Mouse (Mus musculus): ENCODE measurements around the gene Pbx1. TPM values are rescaled to one million over a fixed set of nuclear protein-coding genes. Genes with fewer than 3 reads are reported as not detected.

Pbx1 gene
- total RNA-seq, 2 experiments from 2014 or later = 129 to 137 TPM

GRCm38 (mm10) chr1:168428255-168428654, 3.8 kb downstream of the Pbx1 start:
- intact Hi-C loops (cut with DNase I) = loop anchor here (5.0 to 10.0 kb wide), 3 partner anchors 249 to 1034 kb away; no protein-coding TSS in a partner anchor
- DNase-seq (ENCODE audit: low spot score in 2 of 2) = peak in 1 of 2 experiments; percentile 28

DNA sequence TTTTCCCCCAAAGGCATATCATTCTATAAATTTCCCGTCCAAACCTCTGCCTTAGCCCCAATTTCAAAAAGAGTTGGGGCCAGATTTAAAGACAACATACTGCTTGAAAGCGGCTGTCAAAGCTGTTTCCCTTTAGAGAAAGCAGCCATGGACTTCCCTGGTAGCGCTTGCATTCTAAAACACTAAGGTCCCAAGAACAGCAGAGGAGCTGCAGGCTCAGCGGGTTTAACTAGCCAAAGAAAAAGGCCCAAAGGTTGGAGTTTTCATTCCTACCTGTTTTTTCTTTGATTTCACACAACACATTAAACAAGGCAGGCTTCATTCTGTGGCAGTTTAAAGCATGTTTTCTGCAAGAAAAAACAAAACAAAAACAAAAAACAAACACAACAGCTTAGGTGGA, 4.5 kb downstream of the Pbx1 start:
- intact Hi-C loops (cut with DNase I) = loop anchor here (2.0 to 10.0 kb wide), 4 partner anchors 250 to 1035 kb away; no protein-coding TSS in a partner anchor

DNA sequence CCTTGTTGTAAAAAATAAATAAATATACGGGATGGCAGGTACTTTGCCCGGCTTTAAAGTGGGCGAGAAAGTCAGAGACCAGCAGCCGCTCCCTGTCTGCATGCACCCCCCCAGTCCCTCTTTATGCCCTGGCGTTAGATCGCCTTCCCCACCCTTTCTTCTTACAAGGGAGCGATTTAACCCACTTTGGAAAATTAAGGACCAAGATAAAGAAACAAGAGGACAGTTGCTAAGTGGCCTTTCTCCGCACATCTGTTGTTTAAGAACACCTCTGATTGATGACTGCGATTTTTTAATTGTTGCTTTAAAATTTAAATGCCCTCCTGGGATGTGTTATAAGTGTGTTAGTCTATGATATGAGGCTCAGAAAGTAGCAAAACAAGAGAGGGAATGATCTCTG, 5.2 kb downstream of the Pbx1 start:
- intact Hi-C loops (cut with DNase I) = loop anchor here (2.0 to 10.0 kb wide), 4 partner anchors 250 to 1035 kb away; no protein-coding TSS in a partner anchor
- peak in 1 of 2 experiments; percentile 16 for DNase-seq (ENCODE audit: low spot score in 2 of 2)

More for the DNA sequence above, 4.5 kb downstream of the Pbx1 start:
- peak in 1 of 2 experiments; percentile 9 for DNase-seq (ENCODE audit: low spot score in 2 of 2)

DNA sequence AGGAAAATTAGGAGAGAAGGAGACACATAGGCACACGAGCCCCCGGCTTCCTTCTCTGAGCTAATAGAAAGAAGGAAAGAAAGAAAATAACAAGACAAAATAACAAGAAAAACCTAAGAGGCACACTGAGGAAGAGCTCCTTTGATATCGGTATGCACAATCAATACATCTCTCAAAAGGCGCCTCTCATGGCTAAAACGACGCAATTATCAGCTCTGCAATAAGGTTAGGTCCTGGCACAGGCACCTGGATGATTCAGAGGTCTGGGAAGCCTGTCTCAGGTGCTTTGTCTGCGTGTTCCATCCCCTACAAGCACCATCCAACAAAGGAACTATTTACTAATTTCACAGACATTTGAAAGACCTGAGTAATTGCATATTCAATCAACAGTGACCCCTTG, 5.8 kb downstream of the Pbx1 start:
- intact Hi-C loops (cut with DNase I) = loop anchor here (2.0 to 10.0 kb wide), 4 partner anchors 251 to 1036 kb away; no protein-coding TSS in a partner anchor
- peak in 1 of 2 experiments; percentile 15 for DNase-seq (ENCODE audit: low spot score in 2 of 2)

DNA sequence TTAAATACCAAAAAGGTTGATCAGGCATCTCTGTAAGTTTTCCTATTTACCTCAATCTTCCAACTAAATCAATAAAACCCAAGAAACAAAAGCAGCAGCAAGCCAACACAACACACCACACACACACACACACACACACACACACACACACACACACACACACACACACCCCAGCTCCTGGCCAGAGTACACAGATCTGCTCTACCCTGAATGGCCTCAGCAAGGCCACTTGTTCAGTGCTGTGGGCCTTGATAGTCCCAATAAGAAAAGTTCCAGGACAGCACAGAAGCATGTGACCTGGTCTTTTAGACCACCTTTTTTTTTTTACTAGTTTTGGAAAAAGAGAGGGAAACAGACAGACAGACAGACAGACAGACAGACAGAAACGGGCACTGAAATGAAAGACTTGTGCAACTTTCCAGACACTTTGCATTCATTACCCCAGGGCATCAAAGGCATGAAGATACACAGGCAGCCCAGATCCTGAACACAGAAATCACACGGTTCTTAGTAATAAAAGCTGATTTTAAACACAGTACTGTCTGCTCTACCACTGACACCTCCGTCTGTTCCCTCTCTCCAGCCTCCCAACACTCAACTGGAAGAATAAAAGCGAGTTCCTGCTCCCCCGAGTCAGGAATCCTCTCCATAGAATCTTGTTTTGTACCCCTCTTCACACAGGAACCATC, 6.9 kb downstream of the Pbx1 start:
- intact Hi-C loops (cut with DNase I) = loop anchor here (5.0 to 10.0 kb wide), 3 partner anchors 252 to 1037 kb away; no protein-coding TSS in a partner anchor
- DNase-seq (ENCODE audit: low spot score in 2 of 2) = no peak

DNA sequence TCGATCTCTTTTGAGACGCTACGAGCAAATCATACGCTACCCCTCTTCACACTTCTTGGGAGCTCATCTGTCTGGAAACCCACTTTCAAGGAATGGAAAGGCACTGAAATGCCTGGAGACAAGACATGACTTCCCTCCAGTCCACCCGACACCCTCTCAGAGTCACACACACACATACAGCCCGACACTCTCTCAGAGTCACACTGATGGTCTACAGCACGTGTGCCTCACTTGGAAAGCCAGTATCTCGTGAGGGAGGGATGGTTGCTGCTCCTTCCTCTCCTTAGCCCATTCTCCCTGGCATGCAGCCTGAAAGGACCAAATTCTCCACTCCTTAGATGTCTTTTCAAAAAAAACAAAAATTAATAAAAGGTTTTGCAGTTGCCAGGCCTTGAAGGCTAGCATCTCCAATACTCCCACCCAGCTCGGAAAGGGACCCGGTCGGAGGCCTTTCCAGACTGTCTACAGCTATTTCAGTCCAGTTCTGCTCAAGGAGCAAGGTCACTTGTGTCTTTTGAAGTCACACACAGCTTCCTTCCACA, 8.6 kb downstream of the Pbx1 start:
- intact Hi-C loops (cut with DNase I) = loop anchor here (10.0 kb wide), 1 partner anchor 329 kb away; no protein-coding TSS in a partner anchor
- DNase-seq (ENCODE audit: low spot score in 2 of 2) = no peak

GRCm38 (mm10) chr1:168418903-168419302, 13.2 kb downstream of the Pbx1 start:
- intact Hi-C loops (cut with DNase I) = no loop called here
- peak; percentile 61 to 95 for DNase-seq (ENCODE audit: low spot score in 2 of 2)

DNA sequence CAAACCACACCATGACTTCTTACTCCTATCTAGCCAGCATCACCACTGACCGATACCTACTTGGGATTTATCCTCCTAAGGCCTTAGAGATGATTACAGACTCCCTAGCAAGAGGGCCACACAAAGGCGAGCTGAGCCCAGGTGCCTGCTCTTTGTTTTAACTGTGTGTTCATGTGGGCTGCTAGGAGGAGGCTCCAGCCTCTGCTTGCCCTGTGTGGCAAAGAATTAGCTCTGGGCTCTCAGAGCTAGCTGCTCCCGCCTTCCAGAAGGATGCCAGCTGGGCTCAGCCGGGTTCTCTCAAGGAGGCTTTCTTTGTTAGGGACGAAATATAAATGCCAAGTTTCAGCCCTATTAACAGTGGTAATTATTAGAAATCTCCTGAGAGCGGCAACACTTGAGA, 14.4 kb downstream of the Pbx1 start:
- intact Hi-C loops (cut with DNase I) = loop anchor here (2.0 kb wide), 1 partner anchor 23 kb away; no protein-coding TSS in a partner anchor
- no peak for DNase-seq (ENCODE audit: low spot score in 2 of 2)

- DNase-seq (ENCODE audit: low spot score in 2 of 2) = no peak
- intact Hi-C loops (cut with DNase I) = loop anchor here (2.0 kb wide), 1 partner anchor 22 kb away; no protein-coding TSS in a partner anchor
Measured at GRCm38 (mm10) chr1:168416729-168417437, 15.2 kb downstream of the Pbx1 start.

- intact Hi-C loops (cut with DNase I) = no loop called here
- no peak for DNase-seq (ENCODE audit: low spot score in 2 of 2)
Measured at GRCm38 (mm10) chr1:168410611-168411010, 21.5 kb downstream of the Pbx1 start.

- intact Hi-C loops (cut with DNase I) = no loop called here
- no peak for DNase-seq (ENCODE audit: low spot score in 2 of 2)
Measured at GRCm38 (mm10) chr1:168410054-168410453, 22.0 kb downstream of the Pbx1 start.

DNA sequence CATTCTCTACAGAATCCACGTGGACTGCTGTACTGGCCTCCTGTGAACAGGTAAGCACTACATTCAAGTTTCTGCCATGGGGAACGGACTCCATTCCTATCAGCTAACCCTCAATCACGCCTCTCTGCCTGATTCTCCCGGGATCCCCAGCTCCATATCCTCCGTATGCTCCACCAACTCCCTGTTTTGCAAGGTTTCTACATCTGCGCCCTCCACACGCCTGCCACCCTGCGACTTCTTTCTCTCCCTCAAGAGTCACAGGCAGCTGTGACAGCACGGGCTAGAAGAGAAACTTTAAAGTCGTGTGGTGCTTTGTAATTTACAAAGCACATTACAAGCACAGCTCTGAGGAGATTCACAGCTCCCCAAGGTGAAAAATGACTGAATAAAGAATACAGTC, 23.3 kb downstream of the Pbx1 start:
- intact Hi-C loops (cut with DNase I) = no loop called here
- no peak for DNase-seq (ENCODE audit: low spot score in 2 of 2)

GRCm38 (mm10) chr1:168407958-168408357, 24.1 kb downstream of the Pbx1 start:
- intact Hi-C loops (cut with DNase I) = no loop called here

DNA sequence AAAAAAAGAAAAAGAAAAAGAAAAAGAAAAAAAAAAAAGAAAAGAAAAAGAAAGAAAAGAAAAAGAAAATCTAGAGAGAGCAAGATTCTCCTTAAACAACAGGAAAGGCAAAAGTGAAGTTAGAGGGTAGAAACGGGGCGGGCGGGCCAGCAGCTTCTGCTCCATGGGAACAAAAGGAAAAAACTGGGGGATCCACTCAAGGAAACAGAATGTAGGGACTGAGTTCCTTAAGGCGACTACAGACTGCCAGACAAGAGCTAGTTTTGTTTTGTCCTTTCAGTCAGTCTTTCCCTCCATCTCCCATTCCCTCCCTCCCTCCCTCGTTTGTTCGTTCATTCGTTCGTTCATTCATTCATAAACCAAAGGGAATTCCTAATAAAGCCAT, 25.8 kb downstream of the Pbx1 start:
- DNase-seq (ENCODE audit: low spot score in 2 of 2) = no peak
- intact Hi-C loops (cut with DNase I) = no loop called here

More at GRCm38 (mm10) chr1:168407958-168408357, 24.1 kb downstream of the Pbx1 start:
- DNase-seq (ENCODE audit: low spot score in 2 of 2) = peak in 1 of 2 experiments; percentile 53

- intact Hi-C loops (cut with DNase I) = no loop called here
Measured at GRCm38 (mm10) chr1:168405645-168406290, 26.3 kb downstream of the Pbx1 start.

DNA sequence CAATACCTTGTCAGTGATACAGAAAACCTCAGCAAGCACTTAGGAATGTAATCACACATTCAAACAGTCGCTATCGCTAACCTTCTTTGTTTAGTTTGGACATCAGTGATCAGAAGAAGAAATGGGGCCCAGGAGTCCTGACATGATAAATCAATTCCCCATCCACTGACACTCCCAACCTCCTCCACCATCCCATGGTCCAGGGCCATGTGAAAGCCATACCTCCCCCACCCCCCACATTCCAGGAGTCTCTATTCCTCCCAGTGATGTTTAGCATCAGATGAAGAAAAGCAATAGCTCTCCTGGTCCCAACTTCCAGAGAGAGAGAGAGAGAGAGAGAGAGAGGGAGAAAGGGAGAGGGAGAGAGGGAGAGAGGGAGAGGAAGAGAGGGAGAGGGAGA, 28.5 kb downstream of the Pbx1 start:
- intact Hi-C loops (cut with DNase I) = no loop called here
- DNase-seq (ENCODE audit: low spot score in 2 of 2) = no peak

More at GRCm38 (mm10) chr1:168405645-168406290, 26.3 kb downstream of the Pbx1 start:
- no peak for DNase-seq (ENCODE audit: low spot score in 2 of 2)

DNA sequence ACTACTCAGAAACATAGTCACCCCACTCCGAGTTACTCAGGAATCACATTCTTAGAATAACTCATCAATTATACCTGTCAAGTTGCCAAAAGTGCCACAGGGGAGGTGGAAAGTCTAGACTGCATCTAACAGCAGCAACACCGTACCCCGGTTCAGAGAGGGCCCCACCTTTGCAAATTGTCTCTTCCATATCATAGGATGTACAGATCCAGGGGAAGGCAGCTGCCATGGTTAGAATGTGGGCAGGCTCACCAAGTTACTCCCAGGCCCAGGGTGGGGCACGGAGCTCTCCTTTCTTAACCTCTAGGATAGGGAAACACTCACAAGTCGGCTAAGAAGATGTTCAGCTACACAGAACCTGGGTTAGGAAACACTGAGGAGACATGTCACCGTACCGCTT, 29.4 kb downstream of the Pbx1 start:
- DNase-seq (ENCODE audit: low spot score in 2 of 2) = no peak
- intact Hi-C loops (cut with DNase I) = no loop called here

DNA sequence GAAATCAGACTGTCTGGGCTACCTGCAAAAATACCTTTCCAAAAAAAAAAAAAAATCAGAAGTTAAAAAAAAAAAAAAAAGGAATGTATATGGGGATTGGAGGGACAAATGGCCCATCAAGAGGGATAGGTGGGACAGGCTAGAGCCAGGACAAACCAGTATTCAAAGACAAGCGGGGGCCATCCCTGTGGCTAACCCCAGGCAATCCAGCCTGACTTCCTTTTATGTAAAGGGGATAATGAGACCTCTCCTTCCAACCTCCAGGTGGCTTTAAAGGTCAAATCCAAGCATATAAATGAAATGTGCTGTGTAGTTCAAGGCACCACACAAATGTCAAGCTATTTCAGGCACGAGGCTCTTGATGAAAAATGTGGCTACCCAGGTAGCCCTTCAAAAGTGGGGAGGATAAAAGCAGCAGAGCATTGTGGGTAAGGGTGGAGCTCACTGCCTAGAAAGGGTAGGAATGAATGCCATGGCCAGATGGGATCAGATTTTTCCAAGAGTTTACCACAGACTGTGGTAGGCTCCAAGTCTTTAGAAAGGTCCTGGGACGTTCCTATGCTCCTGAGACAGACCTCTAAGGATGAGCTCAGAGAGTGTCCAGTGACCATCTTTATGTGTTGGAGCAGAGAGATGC, 36.4 kb downstream of the Pbx1 start:
- intact Hi-C loops (cut with DNase I) = loop anchor here (2.0 kb wide), 1 partner anchor 21 kb away; no protein-coding TSS in a partner anchor
- DNase-seq (ENCODE audit: low spot score in 2 of 2) = no peak

GRCm38 (mm10) chr1:168394535-168394934, 37.5 kb downstream of the Pbx1 start:
- intact Hi-C loops (cut with DNase I) = loop anchor here (2.0 kb wide), 1 partner anchor 22 kb away; no protein-coding TSS in a partner anchor

More at GRCm38 (mm10) chr1:168394535-168394934, 37.5 kb downstream of the Pbx1 start:
- DNase-seq (ENCODE audit: low spot score in 2 of 2) = no peak

Measured in left cerebral cortex, postnatal 25 days (tissue).